Mouse (Mus musculus) heart, embryonic 11.5 days (tissue): Measurements from ENCODE around the gene Sirt4. TPM values are rescaled to one million over a fixed set of nuclear protein-coding genes. Genes with fewer than 3 reads are reported as not detected.

Experiments used
- ATAC-seq: fragments of 200-750 bp; cut with Nextera tagmentation; replicated peaks from 2 replicates; pipeline ENCODE4 v1.8.0; 2017; ENCODE audit warnings: moderate library complexity; ENCODE audit not compliant: insufficient number of reproducible peaks, low FRiP score, low TSS enrichment
- H3K27ac ChIP-seq: fragments of 300-500 bp; sonication (generic); 2 replicates; pipeline ENCODE4 v1.5.1; 2014; ENCODE audit warnings: mild to moderate bottlenecking, low read depth, low read length
- H3K27me3 ChIP-seq: fragments of 300-500 bp; sonication (generic); 2 replicates; pipeline ENCODE4 v1.6.1; 2014; ENCODE audit warnings: mild to moderate bottlenecking, low read length, mixed read lengths; ENCODE audit not compliant: control insufficient read depth, insufficient read depth
- H3K36me3 ChIP-seq: fragments of 300-500 bp; sonication (generic); 2 replicates; pipeline ENCODE4 v1.6.1; 2014; ENCODE audit warnings: mild to moderate bottlenecking, low read length, moderate library complexity, mixed read lengths; ENCODE audit not compliant: control insufficient read depth, insufficient read depth
- H3K4me1 ChIP-seq: fragments of 300-500 bp; sonication (generic); 2 replicates; pipeline ENCODE4 v1.6.1; 2014; ENCODE audit warnings: low read length; ENCODE audit not compliant: control insufficient read depth, insufficient read depth
- H3K4me2 ChIP-seq: fragments of 300-500 bp; sonication (generic); 2 replicates; pipeline ENCODE4 v1.6.1; 2014; ENCODE audit warnings: mild to moderate bottlenecking, moderate library complexity
- H3K4me3 ChIP-seq: fragments of 300-500 bp; sonication (generic); 2 replicates; pipeline ENCODE4 v1.5.1; 2014; ENCODE audit warnings: low read depth, low read length
- H3K9ac ChIP-seq: fragments of 300-500 bp; sonication (generic); 2 replicates; pipeline ENCODE4 v1.6.1; 2014; ENCODE audit warnings: mild to moderate bottlenecking, low read depth, low read length, moderate library complexity
- H3K9me3 ChIP-seq: fragments of 300-500 bp; sonication (generic); replicated peaks from 2 replicates; pipeline ENCODE4 v1.6.1; 2016; ENCODE audit warnings: low read length; ENCODE audit not compliant: control insufficient read depth
- WGBS: fragments of 180-500 bp; shearing (Covaris S2); extraction: QIAGEN DNeasy Blood & Tissue Kit; methylation state at CpG from one replicate; pipeline ENCODE4 v1.1.7; 2014; ENCODE audit not compliant: insufficient replicate concordance; 5-methylcytosine and 5-hydroxymethylcytosine counted together
- polyA plus RNA-seq: library from polyadenylated mRNA; unstranded; fragments of >200 nt; fragmentation: Nextera tagmentation; extraction: Ambion mirVana; gene quantifications from 2 replicates; pipeline ENCODE4 v1.2.1, GENCODE M21; 2014

Sirt4 gene
- polyA plus RNA-seq, 1 experiment from 2014 or later, result 15.8 TPM

GRCm38 (mm10) chr5:115491771-115492322 lies 7.3 kb upstream of the Sirt4 start:
- Histone ChIP-seq H3K27me3 (no peaks in the 10 kb centered on the region), H3K27ac (0 out of 2 replicates have a peak overlapping the region, but pooled peaks have one; percentile 3), H3K4me3 (peak overlapping the region; percentile 34), H3K4me1 (peaks cover 10% of the 10 kb centered on the region), H3K9ac (peak overlapping the region; percentile 56; the same call in 1 of the 2 replicates), H3K4me2 (peak overlapping the region; percentile 71), H3K36me3 (no peaks in the 10 kb centered on the region), H3K9me3 (no peaks in the 10 kb centered on the region)
- 4% methylated on average over 28 of the region's 28 CpGs for WGBS
- ATAC-seq, result no peak

GRCm38 (mm10) chr5:115491076-115491475 lies 6.6 kb upstream of the Sirt4 start:
- no peak for ATAC-seq
- peaks cover 10% of the 10 kb centered on the region for H3K4me1 ChIP-seq
- 29% methylated on average over 5 of the region's 5 CpGs for WGBS
- no peaks in the 10 kb centered on the region for H3K36me3 ChIP-seq
- H3K27me3 ChIP-seq, result no peaks in the 10 kb centered on the region
- no peak overlapping the region for H3K9ac ChIP-seq
- no peaks in the 10 kb centered on the region for H3K9me3 ChIP-seq
- H3K4me3 ChIP-seq, result no peak overlapping the region
- H3K4me2 ChIP-seq, result peak overlapping the region; percentile 71
- no peak overlapping the region for H3K27ac ChIP-seq

- 15% methylated on average over 8 of the region's 8 CpGs for WGBS
- no peak overlapping the region for H3K4me3 ChIP-seq
- H3K9me3 ChIP-seq, result no peaks in the 10 kb centered on the region
- H3K27me3 ChIP-seq, result no peaks in the 10 kb centered on the region
- peak overlapping the region; percentile 33 for H3K4me2 ChIP-seq
- H3K9ac ChIP-seq, result no peak overlapping the region
- H3K36me3 ChIP-seq, result no peaks in the 10 kb centered on the region
- H3K4me1 ChIP-seq, result peaks cover 10% of the 10 kb centered on the region
- no peak for ATAC-seq
- H3K27ac ChIP-seq, result no peak overlapping the region; the same call in 1 of the 2 replicates
Measured at GRCm38 (mm10) chr5:115490638-115491000, 6.1 kb upstream of the Sirt4 start.

- H3K27ac ChIP-seq, result peak overlapping the region; percentile 100
Measured at GRCm38 (mm10) chr5:115489699-115490637, 5.4 kb upstream of the Sirt4 start.

GRCm38 (mm10) chr5:115488841-115489698 lies 4.5 kb upstream of the Sirt4 start:
- peaks cover 14% of the 10 kb centered on the region for H3K4me1 ChIP-seq
- peak overlapping the region; percentile 91 for H3K9ac ChIP-seq
- peak overlapping the region; percentile 38 for H3K4me3 ChIP-seq
- peak overlapping the region; percentile 76 for H3K4me2 ChIP-seq
- H3K36me3 ChIP-seq, result no peaks in the 10 kb centered on the region
- ATAC-seq, result peak; percentile 67
- no peaks in the 10 kb centered on the region for H3K27me3 ChIP-seq
- under 1% methylated on average over 38 of the region's 39 CpGs for WGBS
- peak overlapping the region; percentile 100 for H3K27ac ChIP-seq
- no peaks in the 10 kb centered on the region for H3K9me3 ChIP-seq

More at GRCm38 (mm10) chr5:115489699-115490637, 5.4 kb upstream of the Sirt4 start:
- H3K4me1 ChIP-seq, result peaks cover 10% of the 10 kb centered on the region
- peak overlapping the region; percentile 76 for H3K4me2 ChIP-seq
- no peaks in the 10 kb centered on the region for H3K27me3 ChIP-seq
- peak overlapping the region; percentile 89 for H3K9ac ChIP-seq
- ATAC-seq, result peak; percentile 81
- H3K4me3 ChIP-seq, result peak overlapping the region; percentile 37
- 0% methylated on average over 50 of the region's 50 CpGs for WGBS
- H3K9me3 ChIP-seq, result no peaks in the 10 kb centered on the region
- H3K36me3 ChIP-seq, result no peaks in the 10 kb centered on the region

GRCm38 (mm10) chr5:115487942-115488580 lies 3.5 kb upstream of the Sirt4 start:
- no peak overlapping the region for H3K9ac ChIP-seq
- H3K9me3 ChIP-seq, result no peaks in the 10 kb centered on the region
- 74% methylated on average over 9 of the region's 9 CpGs for WGBS
- H3K36me3 ChIP-seq, result no peaks in the 10 kb centered on the region
- no peak overlapping the region for H3K4me3 ChIP-seq
- 0 out of 2 replicates have a peak, but pooled peaks cover 1% of the 10 kb centered on the region for H3K27me3 ChIP-seq
- no peak for ATAC-seq
- no peak overlapping the region for H3K4me2 ChIP-seq
- peak overlapping the region; percentile 100; the same call in 1 of the 2 replicates for H3K27ac ChIP-seq
- H3K4me1 ChIP-seq, result peaks cover 14% of the 10 kb centered on the region

- 86% methylated on average over 8 of the region's 8 CpGs for WGBS
- H3K27ac ChIP-seq, result no peak overlapping the region
- no peak overlapping the region for H3K4me3 ChIP-seq
Measured at GRCm38 (mm10) chr5:115487353-115487752, 2.8 kb upstream of the Sirt4 start.

GRCm38 (mm10) chr5:115486726-115487125 lies 2.2 kb upstream of the Sirt4 start:
- H3K36me3 ChIP-seq, result no peaks in the 10 kb centered on the region
- no peak overlapping the region for H3K27ac ChIP-seq
- H3K9ac ChIP-seq, result no peak overlapping the region
- H3K4me1 ChIP-seq, result peaks cover 12% of the 10 kb centered on the region
- H3K4me3 ChIP-seq, result no peak overlapping the region
- no peak for ATAC-seq
- WGBS, result 54% methylated on average over 4 of the region's 4 CpGs
- peaks cover 10% of the 10 kb centered on the region; the same call in 1 of the 2 replicates for H3K27me3 ChIP-seq
- H3K9me3 ChIP-seq, result no peaks in the 10 kb centered on the region
- H3K4me2 ChIP-seq, result no peak overlapping the region

More at GRCm38 (mm10) chr5:115487353-115487752, 2.8 kb upstream of the Sirt4 start:
- H3K4me1 ChIP-seq, result peaks cover 16% of the 10 kb centered on the region
- H3K27me3 ChIP-seq, result peaks cover 8% of the 10 kb centered on the region; the same call in 1 of the 2 replicates
- no peak overlapping the region for H3K9ac ChIP-seq
- no peak for ATAC-seq
- H3K4me2 ChIP-seq, result no peak overlapping the region
- no peaks in the 10 kb centered on the region for H3K36me3 ChIP-seq
- H3K9me3 ChIP-seq, result no peaks in the 10 kb centered on the region
